Mouse (Mus musculus) erythroblast, embryonic 14.5 days (primary cell): ENCODE data around the gene Iqschfp.

Experiments used
- GATA1 ChIP-seq: IDR thresholded peaks from 2 replicates; pipeline ENCODE4 v1.6.1; 2012; ENCODE audit warnings: low read length, inconsistent platforms, mixed read lengths
- TAL1 ChIP-seq: IDR thresholded peaks from 3 replicates; pipeline ENCODE4 v1.6.1; 2012; ENCODE audit warnings: low read length, inconsistent platforms, mixed read lengths

- no peak for TF ChIP-seq TAL1
- no peak for TF ChIP-seq GATA1
Observed at GRCm38 (mm10) chr3:68085024-68085423, 193.0 kb downstream of the Iqschfp start.
